Mouse (Mus musculus): ENCODE measurements around the gene Cdyl. TPM values are rescaled to one million over a fixed set of nuclear protein-coding genes. Genes with fewer than 3 reads are reported as not detected.

The Cdyl gene
- total RNA-seq, 2 experiments from 2014 or later, result 31.5 to 32.7 TPM

DNA sequence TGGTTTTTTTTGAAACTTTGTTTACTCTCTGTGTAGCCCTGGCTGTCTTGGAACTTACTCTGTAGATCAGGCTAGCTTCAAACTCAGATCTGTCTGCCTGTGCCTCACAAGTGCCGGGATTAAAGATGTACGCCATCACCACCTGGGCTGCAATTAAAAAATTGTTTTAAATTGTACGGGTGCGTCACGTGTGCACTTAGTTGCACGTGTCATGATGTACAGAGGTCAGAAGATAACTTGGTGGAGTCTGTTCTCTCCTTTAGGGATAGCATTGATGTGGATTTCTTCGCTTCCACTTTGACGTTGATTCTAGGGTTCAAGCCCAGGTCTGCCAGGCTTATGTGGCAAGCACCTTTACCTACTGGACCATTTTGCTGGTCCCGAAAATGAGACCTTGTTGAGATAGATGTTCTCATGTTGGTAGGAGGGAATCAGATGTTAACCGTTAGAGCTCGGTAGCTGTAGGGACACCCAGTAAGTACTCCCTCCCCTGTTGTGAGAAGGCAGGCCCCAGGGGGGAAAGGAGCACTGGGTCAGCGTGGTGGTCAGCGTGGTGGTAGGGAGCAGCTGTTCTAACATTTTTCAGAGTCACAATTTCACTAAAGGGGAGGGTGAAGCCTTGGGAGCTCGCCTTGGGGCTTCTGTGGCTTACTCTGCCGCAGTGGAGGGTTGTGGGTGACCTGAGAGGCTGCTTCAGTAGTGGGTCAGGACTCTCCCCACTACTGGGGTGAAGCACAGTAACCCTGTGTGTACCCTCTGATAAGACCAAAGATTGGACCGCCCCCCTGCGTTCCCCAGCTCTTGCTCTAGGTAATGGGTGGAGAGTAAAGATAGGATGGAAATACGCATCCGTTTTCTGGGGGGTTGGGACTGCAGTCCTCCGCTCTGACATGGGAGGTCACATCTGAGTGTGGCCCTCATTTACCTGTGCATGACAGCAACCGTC, 97.0 kb downstream of the Cdyl start:
- DNase-seq (ENCODE audit: low spot score in 2 of 2), result no peak

DNA sequence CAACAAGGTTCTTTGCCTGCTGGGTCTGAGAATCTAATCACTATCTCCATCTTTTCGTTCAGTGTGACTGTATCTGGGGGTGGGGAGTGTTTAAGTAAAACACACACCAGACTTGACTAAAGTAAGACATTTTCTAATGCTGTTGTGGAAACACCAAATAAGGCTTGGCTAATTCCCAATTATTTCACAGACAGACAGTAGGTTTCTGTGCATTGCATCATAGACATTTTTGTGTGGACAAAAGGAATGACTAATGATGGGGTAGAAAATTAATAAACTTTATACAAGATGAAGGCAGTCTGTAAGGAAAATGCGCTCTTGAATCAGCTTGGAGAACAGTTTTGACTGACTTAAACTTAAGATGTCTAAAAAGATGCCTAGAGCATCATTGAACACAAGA, 100.7 kb downstream of the Cdyl start:
- DNase-seq (ENCODE audit: low spot score in 2 of 2), result no peak

DNA sequence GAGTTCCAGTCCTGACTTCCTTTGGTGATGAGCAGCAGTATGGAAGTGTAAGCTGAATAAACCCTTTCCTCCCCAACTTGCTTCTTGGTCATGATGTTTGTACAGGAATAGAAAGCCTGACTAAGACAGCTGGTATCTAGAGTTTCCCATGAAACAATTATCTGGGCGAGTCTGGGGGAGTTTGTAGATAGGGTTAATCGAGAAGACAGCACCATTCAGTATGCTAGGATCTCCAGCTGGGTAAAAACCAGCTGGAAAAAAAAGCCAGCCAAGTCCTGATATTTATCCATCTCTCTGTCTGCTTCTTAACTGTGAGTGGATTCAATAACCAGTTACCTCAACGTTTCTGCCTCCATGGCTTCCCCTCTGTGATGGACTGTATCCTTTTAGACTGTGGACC, 104.9 kb downstream of the Cdyl start:
- no peak for DNase-seq (ENCODE audit: low spot score in 2 of 2)

DNA sequence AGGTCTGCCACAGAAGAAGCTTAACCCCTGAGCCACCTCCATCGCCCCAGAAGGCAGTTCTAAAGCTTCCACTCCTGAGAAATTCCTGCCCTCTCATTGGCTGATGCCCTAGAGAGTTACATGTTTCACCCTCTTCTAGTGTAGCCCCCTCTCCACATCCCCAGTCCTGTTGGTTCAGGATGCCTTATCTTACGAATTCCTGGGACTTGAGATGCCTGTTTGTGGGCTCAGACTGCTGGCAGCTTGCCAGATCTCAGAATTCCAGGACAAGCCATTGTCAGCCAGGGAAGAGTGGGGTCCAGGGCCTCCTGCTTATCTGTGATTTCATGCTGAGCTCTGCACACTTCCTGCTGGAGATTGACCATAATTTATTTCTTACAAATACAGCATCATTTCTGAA, 106.2 kb downstream of the Cdyl start:
- no peak for DNase-seq (ENCODE audit: low spot score in 2 of 2)

DNA sequence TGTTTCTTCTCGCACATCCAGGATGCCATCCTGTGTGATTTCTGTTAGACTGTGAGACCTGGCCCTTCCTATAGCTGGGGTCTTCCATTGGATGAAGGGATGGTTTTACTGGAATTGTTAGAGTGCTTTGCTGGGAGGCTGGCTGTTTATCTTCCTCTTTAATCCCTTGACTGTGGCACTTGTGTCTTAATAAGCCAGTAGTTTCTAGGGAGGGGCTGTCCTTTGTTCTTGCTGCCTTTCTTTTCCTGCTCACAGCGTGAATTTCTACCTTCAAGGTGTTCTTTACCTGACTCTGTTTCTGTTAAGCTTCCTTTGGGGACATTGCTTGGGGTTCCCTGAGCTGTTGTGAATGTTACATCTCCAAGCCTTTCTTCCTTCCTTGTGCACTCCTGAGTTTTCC, 110.0 kb downstream of the Cdyl start:
- no peak for DNase-seq (ENCODE audit: low spot score in 2 of 2)

DNA sequence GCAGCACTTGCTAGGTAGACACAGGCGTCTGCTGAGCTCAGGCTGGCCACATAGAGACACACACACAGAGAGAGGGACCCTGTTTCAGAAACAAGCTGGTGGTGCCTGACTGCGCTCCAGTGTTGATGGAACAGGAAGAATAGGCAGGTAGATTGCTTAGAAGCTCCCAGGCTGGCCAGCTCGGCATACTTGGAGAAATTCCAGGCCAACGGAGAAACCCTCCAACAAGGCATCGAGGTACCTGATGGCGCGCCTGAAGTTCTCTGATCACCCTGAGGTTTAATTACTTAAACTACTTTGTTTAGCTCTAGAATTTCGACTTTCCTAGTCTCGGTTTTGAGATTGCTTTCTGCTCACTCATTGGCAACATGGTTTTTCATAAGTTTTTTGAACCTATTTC, 110.8 kb downstream of the Cdyl start:
- DNase-seq (ENCODE audit: low spot score in 2 of 2), result no peak

DNA sequence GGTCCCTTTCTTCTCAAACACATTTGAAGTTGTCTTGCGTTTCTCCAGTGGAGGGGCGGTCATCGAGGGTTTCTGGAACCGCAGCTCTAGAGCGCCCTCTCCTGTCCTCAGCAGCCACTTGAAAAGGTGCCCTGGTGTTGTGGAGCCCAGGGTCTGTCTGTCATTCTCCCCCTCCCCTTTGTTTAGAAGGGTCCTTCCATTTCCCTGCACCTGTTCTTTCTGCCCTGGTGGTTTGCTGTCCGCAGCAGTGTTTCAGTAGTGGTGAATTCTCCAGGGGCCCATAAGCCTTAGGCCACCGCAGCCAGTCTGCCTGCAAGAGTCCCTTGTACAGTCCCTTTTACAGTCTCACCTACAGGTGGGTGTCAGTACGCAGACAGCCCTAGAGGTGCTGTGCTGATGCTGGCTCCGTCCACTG, 112.3 kb downstream of the Cdyl start:
- DNase-seq (ENCODE audit: low spot score in 2 of 2), result peak in 1 of 2 experiments; percentile 60

DNA sequence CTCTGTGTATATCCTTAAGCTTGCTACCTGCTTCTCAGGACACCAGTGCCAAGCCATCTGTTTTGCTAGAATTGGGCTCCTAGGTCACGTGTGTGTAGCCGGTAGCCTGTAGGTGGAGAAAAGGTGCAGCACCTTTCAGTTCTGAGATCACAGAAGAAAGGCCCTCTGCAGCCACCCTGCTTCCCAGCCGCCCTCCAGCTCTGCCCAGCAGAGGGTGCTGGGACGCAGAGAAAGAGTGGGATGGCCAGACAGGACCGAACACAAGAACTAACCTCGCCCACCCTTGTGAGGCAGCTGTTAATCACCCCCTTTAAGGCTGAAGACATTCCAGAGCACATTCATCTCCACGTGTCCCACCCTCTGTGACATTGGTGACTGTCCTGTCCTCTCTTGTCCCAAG, 114.1 kb downstream of the Cdyl start:
- no peak for DNase-seq (ENCODE audit: low spot score in 2 of 2)

DNA sequence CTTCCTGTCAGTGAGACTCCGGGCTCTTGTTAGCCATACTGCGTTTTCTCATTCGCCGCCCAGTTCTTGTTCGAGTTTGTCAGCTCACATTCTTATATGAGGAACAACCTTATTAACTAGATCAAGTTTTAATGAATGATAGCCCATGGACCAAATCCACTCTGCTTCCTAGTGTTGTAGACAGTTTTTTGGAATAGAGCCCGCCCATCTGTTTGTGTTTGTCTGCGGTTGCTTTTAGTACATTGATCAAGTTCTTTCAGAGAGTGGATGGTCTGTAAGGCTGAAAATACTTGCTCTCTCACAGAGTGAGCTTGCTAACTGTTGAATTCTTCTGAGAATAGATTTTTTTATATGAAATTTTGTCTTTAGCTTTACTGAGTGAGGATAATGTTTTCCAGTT, 116.5 kb downstream of the Cdyl start:
- DNase-seq (ENCODE audit: low spot score in 2 of 2), result peak in 1 of 2 experiments; percentile 65

DNA sequence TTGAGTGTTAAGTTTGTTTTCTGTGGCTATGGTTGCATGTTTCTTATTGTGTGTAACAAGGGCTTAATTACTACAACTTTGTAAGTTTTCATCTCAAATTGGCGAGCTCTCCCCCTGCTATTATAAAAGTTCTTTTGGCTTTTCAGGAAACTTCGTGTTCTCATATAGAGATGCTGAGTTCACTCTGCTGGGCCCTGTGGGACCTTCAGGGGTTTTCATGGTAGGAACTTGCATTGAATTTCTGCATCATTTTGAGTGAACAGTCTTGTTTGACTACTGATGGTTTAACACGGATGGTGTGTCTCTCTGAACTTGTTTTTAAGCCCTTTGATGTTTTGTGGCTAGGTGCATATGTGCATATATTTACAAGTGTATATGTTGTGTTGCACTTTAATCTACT, 121.1 kb downstream of the Cdyl start:
- DNase-seq (ENCODE audit: low spot score in 2 of 2), result no peak

DNA sequence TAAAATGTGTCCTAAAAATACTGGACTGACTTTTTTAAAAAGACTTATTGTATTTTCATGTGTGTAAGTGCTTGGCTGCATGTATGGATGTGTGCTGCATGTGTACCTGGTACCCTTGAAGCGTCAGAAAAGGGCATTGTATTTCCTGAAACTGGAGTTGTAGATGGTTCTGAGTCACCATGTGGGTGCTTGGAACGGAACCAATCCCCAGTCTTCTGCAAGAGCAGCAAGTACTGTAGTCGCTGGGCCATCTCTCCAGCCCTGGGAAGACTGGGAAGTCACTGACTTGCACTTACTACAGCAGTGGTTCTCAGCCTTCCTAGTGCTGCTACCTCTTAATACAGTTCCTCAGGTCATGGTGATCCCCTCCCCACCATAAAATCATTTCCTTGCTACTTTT, 122.1 kb downstream of the Cdyl start:
- DNase-seq (ENCODE audit: low spot score in 2 of 2), result no peak

DNA sequence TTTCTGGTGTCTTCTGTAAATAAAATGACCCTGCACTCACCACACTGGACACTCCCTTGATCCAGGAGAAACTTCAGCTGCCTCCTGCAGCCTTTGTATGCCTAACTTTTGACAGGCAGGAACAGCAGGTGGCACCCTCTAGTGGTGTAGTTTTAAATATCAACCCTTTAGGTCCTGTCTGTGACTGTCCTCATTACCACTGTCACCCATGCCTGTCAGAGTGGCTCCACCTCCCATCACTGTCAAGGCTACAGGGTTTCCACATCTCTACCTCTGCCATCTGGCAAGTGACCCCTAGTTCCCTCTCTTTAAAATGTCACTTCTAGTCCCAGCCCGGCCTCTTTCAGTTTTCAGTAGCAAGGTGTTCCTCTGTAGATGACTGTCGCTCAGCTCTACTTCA, 123.3 kb downstream of the Cdyl start:
- peak in 1 of 2 experiments; percentile 75 for DNase-seq (ENCODE audit: low spot score in 2 of 2)

DNA sequence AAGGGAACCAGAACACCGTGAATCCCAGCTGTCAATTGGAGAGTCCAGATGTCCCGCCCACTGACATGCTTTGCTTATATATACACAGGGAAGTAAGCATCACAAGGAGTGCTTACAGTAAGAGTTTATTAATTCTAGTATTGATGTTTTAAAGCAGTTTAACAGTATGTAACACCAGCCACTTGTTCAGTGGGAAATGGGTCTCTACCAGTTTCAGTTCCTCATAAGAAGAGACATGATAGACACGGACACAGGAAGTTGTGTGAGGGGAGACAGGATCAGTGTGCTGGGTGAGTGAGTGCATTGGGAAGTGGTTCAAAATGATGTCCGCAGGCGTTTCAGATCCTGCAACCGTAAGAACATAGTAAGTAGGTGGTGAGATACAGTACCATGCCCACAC, 123.9 kb downstream of the Cdyl start:
- no peak for DNase-seq (ENCODE audit: low spot score in 2 of 2)

DNA sequence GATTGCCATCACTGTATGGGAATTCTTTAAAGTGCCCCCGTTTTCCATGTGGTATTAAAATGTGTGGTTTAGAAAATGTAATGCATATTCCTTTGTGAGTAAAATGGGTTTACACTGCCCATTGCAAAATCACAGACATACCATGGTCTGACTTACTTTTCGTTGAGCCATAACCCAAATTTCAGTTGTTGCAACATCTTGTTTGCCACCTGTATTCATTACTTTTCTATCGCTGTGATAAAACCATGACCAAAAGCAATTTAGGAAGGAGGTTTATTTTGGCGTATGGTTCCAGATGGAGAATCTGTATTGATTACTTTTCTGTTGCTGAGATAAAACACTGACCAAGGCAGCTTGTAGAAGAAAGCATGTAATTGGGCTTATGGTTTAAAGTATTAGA, 124.6 kb downstream of the Cdyl start:
- DNase-seq (ENCODE audit: low spot score in 2 of 2), result no peak

DNA sequence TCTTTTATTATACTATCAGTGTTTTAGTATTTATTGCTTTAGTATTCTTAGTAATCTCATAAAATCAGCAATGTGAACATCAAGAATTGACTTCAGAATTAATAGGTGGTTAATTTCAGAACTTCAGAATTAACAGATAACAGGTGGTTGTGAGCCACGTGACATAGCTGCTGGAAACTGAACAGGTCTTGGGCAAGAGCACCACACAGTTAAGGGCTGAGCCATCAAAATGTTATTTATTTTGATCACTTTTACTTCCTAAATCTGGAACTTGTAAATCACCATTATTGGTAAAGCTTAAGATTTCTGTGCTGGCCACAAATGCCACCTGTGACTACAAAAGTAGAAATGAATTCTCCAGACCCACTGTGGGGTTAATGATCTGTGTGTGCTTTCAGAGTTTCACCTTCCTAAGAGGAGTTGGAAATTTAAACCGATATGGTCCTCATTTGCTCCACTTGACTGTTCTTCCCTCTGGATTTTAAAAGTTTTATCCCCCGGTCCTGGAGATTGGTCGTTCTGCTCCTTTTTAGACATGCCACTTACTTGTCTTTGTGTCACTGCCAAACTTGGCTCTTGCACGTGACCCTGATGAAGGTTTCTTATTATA, 125.8 kb downstream of the Cdyl start:
- no peak for DNase-seq (ENCODE audit: low spot score in 2 of 2)

DNA sequence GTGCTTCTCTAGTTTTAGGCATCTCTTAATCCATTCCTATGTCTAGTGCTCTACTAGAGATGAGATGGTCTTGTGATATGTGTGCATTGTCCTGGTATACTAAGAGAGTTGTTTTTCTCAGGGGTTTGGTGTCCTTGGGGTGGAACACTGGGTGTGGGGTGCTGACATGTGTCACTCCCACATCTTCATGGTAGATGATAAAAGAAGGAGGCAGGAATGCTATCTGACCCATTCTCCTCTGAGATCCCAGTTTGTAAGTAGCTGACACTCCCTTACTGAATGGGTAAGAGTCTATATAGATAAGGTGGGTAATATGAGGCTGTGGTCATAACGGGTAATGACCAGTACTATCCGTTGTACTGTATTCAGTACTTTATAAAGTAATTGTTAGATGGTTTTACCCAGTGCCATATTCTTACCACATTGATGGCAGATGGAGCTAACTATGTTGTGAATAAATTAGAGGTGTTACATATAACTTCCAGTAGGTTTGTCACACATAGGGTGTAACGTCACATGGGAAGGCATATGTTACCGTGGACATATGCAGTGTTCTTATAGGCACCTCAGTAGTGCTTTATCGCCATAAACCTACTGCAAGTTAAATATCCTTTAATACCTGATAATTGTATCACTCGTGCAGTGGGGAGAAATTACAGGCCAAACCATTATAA, 127.2 kb downstream of the Cdyl start:
- DNase-seq (ENCODE audit: low spot score in 2 of 2), result no peak

DNA sequence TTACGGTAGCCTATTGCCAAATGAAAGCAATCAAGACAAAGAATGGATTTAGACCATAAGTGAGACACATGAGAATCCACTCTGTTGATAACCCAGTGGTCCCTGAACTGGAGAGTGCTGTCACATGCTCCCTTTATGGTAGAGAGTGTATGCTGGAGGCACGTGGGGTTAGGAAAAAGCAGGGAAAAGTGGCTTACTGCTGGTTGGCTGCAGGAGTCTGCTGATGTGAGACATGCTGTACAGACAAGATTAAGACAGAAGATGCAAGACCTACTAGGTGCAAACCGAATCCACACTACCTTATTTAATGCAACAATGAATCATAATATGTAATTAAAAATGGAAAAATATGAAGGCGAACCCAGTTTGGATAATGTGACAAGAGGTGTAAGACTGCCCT, 129.9 kb downstream of the Cdyl start:
- DNase-seq (ENCODE audit: low spot score in 2 of 2), result no peak

DNA sequence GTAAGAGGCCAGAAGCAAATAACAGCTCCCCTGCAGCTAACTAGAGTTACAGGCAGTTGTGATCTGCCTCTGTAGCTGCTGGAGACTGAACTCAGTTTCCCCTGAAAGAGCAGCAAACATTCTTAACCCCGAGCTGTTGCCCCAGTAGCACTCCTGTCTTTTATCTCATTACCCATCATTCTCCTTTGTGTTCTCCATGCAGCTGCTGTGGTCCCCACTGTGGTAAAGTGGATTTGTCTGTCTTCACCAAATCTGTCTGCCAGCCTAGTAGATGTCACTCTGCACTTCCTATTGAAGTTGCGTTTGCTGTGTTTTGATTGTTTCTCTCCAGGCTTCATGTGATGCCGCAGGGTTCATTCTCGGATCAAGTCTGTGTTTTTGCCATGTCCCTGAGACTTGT, 130.8 kb downstream of the Cdyl start:
- no peak for DNase-seq (ENCODE audit: low spot score in 2 of 2)

DNA sequence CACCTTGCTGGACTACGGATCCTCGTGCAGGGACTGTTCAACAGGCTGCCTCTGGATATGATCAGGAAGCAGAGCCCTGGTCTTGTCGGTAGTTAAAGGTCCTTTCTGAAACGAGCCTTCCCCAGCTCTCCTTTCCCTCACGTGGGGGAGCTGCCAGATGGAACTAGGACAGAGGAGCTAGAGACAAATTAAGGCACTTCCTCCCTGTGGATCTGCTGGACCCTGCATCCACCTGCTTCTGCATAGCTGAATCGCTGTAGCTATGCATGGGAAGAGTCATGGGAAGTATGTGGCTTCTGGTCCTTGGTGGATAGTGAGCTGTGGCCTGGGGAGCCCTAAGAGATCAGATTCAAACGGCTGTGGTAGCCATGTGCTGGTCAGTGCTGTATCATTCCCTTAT, 134.7 kb downstream of the Cdyl start:
- DNase-seq (ENCODE audit: low spot score in 2 of 2), result no peak

DNA sequence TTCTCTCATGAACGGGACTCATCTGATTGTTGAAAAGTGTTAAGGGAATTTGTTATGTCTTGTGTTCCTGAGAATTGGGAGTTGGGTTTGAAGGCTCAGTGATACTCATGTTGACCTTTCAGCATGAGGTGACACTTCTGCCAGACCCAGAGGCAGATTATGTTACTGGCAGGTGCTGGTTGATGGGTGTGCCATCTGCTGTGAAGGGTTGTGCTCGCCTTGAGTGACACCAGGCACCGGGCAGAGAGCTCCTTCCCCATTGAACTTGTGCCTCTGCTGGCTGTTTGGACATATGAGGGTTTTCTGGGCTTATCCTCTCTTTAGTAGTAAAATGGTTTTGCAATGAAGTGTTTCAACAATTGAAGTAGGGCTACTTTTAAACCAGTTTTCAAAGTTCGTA, 135.1 kb downstream of the Cdyl start:
- no peak for DNase-seq (ENCODE audit: low spot score in 2 of 2)

DNA sequence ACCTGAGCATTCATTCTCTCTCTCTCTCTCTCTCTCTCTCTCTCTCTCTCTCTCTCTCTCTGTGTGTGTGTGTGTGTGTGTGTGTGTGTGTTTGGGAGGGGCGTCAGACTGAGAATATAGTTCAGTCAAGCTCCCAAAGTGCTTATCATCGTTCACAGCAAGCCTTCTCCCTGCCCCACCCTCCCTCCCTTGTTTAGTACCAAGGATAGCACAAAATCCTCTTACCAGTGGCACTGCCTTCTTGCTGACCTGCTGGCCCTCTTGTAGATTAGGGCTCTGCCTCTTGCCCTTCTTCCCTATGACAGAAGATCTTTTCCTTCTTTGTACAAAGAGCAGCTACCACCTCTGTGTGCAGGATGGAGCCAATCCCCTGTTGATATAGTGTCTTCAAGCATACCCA, 136.3 kb downstream of the Cdyl start:
- no peak for DNase-seq (ENCODE audit: low spot score in 2 of 2)

DNA sequence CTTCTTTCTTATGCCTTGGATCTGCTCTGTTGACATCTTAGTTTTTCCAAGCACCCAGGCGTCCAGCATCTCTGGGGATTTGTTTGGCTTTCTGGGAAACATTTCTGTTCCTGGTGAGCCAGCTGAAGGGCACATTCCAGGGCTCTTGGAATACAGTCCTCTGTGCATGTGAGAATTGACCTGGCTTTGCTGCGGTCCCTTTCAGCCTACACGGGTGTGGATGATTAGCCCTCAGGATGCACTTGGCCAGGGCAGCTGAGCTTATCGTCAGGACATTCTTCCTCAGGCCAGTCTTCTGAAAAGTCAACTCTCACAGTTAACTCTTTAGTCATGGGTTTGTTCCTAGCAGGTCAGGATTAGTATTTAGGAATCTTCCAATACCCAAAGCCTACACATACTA, 136.7 kb downstream of the Cdyl start:
- no peak for DNase-seq (ENCODE audit: low spot score in 2 of 2)
